Mouse (Mus musculus) E14TG2a.4 (cell line): Measurements from ENCODE around the gene Kat5.
A peak's percentile ranks its signal among the peaks of the same experiment; 100 is the strongest.

Experiments
- H3K27me3 ChIP-seq: 2 replicates; pipeline ENCODE4 v1.6.1; 2014; ENCODE audit warnings: low read length, control low read depth; ENCODE audit not compliant: insufficient read depth
- H3K36me3 ChIP-seq: 2 replicates; pipeline ENCODE4 v1.6.1; 2014; ENCODE audit warnings: low read length, control low read depth; ENCODE audit not compliant: insufficient read depth
- H3K4me1 ChIP-seq: replicated peaks from 2 replicates; pipeline ENCODE4 v1.6.1; 2014; ENCODE audit warnings: low read depth, low read length, control low read depth
- H3K4me3 ChIP-seq: replicated peaks from 2 replicates; pipeline ENCODE4 v1.5.1; 2014; ENCODE audit warnings: mild to moderate bottlenecking, low read length
- H3K9me3 ChIP-seq: 2 replicates; pipeline ENCODE4 v1.6.1; 2014; ENCODE audit warnings: low read length, control low read depth
- CTCF ChIP-seq: conservative IDR thresholded peaks from 2 replicates; pipeline ENCODE4 v1.5.1; 2014; ENCODE audit warnings: low read length
- NANOG ChIP-seq: IDR thresholded peaks from 2 replicates; pipeline ENCODE4 v1.6.1; 2014; ENCODE audit warnings: borderline replicate concordance, low read length, mixed read lengths
- POU5F1 ChIP-seq: IDR thresholded peaks from 2 replicates; pipeline ENCODE4 v1.6.1; 2014; ENCODE audit warnings: low read length, borderline replicate concordance

Gene Kat5

DNA sequence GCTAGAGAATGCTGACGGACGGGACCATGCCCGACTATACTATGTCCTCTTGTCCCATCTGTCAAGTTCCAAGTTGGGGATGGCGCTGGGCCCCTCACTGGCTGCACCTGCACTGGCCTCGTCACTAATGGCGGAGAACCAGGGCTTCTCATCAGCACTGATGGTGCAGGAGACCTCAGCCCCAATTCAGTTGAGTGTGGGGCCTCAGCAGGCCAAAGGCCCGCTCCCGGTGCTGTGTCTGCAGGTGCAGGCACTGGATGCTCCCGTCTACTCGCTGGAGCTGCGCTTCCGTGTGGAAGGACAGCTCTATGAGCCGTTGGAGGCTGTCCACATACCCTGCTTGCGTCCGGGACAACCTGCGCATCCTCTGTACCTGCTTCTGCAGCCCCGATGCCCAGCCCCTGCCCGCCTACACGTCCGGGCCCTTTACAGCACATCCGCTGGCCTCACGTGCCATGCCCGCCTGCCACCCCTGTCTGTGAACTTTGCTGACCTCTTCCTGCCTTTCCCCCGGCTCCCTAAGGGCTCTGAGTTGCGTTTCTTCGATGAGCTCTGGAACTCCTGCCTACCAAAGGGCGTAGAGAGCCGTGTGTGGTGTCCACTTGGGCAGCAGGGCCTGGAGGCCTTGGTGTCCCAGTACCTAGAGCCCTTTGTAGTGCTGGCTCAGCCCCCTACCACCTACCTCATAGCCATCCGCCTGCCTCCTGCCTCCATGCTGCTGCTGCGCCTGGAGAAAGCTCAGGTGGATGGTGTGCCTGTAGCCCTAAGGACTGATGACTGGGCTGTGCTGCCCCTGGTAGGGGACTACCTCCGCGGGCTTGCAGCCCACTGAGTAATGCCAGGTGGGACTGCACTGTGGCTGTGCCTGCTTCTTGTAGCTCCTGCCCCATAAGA lies 39.4 kb downstream of the Kat5 start:
- Histone ChIP-seq H3K4me1 (peaks cover 63% of the 10 kb centered on the region), H3K36me3 (peaks cover 24% of the 10 kb centered on the region), H3K27me3 (peaks cover 15% of the 10 kb centered on the region), H3K9me3 (no peaks in the 10 kb centered on the region), H3K4me3 (peak overlapping the region; percentile 91)
- TF ChIP-seq POU5F1 = no peak
- no peak for TF ChIP-seq CTCF
- TF ChIP-seq NANOG = no peak

DNA sequence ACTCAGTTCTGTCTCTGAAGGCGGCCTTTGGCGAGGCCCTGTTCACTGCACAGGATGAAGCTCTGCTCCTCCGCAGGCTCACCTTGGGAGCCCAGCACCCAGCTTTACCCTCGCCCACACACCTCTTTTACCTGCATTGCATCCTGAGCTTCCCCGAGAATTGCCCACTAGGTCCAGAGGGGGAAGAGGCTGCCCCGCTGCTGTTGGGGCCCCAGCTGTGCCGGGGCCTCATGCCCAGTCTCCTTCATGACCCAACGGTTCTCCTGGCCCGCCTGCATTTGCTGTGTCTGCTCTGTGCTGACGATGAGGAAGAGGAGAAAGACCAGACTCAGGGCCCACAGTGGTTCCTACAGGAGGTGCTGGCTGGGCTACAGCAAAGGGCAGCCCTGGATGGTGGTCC lies 40.5 kb downstream of the Kat5 start:
- Histone ChIP-seq H3K4me3 (peak overlapping the region; percentile 91), H3K9me3 (no peaks in the 10 kb centered on the region)

DNA sequence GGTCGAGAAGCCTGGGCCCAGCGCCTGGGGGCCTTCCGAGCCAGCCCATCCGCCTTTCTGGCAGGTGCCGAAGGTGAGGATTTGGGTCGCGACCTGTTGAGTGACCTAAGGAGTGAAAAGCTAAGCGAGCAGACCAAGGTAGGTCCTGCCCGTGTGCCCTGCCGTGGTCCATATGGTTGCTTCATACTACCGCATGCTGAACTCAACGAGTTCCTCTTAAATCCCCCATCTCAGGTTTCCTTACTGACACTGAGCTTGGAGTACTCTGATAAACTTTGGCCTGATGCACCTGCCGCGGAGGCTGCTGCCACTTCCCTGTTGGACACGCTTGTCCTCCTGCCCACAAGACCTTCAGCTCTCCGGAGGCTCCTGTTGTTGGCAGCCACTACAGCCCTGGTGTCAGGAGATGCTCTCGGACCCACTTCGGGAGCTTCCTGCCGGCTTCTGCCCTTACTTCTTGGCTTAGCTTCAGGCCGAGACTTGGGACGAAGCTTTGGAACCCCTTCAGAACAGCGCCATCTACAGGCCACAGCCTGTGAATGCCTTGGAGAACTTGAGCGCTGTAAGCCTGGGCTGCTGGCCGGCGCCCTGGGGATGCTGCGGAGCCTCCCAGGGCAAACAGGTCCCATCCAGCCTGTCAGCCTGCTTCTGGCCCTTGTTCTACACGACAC lies 41.4 kb downstream of the Kat5 start:
- Histone ChIP-seq H3K4me3 (peak overlapping the region; percentile 91), H3K4me1 (peaks cover 63% of the 10 kb centered on the region), H3K27me3 (peaks cover 35% of the 10 kb centered on the region), H3K36me3 (peaks cover 24% of the 10 kb centered on the region), H3K9me3 (no peaks in the 10 kb centered on the region)
- TF ChIP-seq CTCF (peak; percentile 74), NANOG (no peak)

More for the DNA sequence above, 40.5 kb downstream of the Kat5 start:
- TF ChIP-seq POU5F1 = no peak
- TF ChIP-seq CTCF = no peak
- TF ChIP-seq NANOG = no peak
- peaks cover 24% of the 10 kb centered on the region for H3K36me3 ChIP-seq
- H3K4me1 ChIP-seq = peaks cover 63% of the 10 kb centered on the region
- peaks cover 25% of the 10 kb centered on the region for H3K27me3 ChIP-seq

DNA sequence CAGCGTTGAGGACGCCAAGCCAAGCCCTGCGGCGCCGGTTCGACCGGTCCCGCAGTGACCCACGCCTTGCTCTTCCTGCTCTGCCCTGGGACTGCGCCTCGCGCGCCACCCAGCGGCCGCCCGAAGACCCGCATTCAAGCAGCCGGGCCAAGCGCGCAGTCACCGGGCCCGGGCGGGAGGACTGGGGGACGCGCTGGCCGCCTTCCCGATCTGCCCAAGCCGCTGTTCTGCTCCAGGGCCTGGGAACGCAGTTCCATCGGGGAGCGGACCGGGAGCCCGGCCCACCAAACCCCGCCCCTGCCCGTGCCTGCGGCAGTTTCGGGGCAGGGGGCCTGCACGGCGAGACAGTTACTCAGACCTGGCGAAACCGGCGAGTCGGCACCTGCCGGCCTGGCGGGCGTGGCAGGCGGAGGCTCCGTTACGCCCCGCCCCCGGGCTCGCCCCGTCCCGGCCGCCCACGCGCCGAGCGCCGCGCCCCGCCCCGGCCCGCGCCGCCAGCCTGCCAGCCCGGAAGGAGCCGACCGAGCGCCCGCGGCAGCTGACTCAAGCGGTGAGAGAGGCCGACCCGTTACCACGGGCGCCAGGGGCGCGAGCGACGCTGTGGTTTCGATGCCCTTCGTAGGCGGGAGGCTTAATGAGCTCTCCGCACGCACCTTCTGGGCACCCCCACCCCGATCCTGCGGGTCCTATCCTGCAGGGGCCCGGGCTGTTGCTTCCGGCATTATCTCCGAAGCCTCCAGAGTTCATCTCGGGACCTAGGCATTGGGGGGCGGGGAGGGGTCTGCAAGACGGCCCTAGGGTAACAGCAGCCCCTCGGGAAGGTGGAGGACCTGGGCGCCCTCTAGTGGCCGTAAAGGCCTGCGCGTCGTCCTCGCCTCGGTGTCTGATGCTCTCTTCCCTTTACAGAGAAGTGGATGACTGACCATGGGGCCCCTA lies 42.2 kb downstream of the Kat5 start, which contains the start of gene Ap5b1:
Ap5b1 (plus strand) TSS at position 492 of the 936 bp plus-strand sequence.
- peak within 1 kb of the TSS; percentile 91 for H3K4me3 ChIP-seq
- H3K27me3 ChIP-seq = peaks cover 43% of the 10 kb centered on the region
- H3K36me3 ChIP-seq = peaks cover 24% of the 10 kb centered on the region
- H3K9me3 ChIP-seq = no peaks in the 10 kb centered on the region
- H3K4me1 ChIP-seq = peaks cover 58% of the 10 kb centered on the region
- TF ChIP-seq NANOG = no peak
- no peak for TF ChIP-seq POU5F1
- TF ChIP-seq CTCF = peak; percentile 75

DNA sequence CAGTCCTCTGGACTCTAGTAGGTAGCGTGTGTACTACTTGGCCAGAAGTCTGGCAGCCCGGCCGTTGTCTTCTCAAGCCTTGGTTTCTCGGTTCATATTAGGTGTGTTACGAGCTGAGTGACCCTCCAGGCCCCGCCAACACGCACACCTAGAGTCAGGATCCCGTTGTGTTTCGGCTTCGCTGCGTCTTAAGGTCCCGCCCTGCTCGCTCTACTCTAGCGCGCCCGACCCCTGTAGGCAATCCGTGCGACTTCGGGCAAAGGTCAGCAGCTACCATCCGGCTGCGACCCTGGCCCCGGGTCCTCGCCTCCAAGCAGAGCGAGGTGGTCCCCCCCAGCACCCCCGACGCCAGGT lies 42.9 kb downstream of the Kat5 start:
- no peak; the same call in 1 of the 2 replicates for TF ChIP-seq CTCF
- no peak for TF ChIP-seq POU5F1
- TF ChIP-seq NANOG = no peak
- Histone ChIP-seq H3K4me1 (peaks cover 51% of the 10 kb centered on the region), H3K4me3 (peak overlapping the region; percentile 91), H3K27me3 (peaks cover 49% of the 10 kb centered on the region), H3K9me3 (no peaks in the 10 kb centered on the region), H3K36me3 (peaks cover 24% of the 10 kb centered on the region)

DNA sequence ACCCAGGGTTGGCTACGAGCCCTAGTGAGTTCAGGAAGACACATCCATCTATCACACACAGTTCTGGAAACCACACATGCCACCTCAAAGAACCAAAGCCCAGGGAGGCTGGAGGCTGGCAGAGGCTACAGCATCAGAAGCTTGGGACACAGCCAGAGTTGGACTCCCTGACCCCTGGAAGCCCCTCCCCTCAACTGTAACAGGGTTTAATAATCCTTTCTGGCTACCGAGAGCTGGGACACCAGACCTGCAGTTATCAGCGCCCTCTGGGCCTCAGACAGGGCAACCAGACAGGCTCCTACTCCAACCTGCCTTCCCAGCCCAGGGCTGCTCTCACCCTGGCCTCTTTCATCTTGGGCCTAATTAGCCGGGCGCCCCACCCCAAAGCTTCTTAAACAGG lies 43.7 kb downstream of the Kat5 start:
- Histone ChIP-seq H3K36me3 (peaks cover 24% of the 10 kb centered on the region), H3K9me3 (no peaks in the 10 kb centered on the region), H3K4me1 (peaks cover 50% of the 10 kb centered on the region), H3K4me3 (peak overlapping the region; percentile 91), H3K27me3 (peaks cover 57% of the 10 kb centered on the region)
- TF ChIP-seq NANOG (no peak), POU5F1 (no peak), CTCF (no peak)

DNA sequence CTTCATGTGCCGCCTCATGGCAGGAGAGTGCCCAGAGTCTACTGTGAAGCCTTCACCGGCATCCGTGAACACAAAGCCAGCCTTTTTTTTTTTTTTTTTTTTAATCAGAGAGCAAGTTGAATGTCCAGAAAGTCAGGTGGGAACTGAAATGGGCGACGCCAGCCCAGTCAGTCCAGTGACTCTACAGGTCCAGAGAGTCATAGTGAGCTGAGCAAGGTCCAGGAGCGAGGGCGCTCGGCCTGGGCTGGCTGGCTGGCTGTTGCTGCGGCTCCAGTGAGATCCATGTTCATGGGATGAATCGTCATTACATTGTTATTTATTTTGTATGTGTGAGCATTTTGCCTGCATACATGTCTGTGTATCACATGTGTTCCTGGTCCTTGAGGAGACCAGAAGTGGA lies 47.3 kb downstream of the Kat5 start:
- Histone ChIP-seq H3K4me3 (no peak overlapping the region), H3K27me3 (peaks cover 93% of the 10 kb centered on the region), H3K9me3 (no peaks in the 10 kb centered on the region), H3K4me1 (peaks cover 49% of the 10 kb centered on the region), H3K36me3 (no peaks in the 10 kb centered on the region)
- TF ChIP-seq NANOG (no peak), CTCF (no peak), POU5F1 (no peak)

DNA sequence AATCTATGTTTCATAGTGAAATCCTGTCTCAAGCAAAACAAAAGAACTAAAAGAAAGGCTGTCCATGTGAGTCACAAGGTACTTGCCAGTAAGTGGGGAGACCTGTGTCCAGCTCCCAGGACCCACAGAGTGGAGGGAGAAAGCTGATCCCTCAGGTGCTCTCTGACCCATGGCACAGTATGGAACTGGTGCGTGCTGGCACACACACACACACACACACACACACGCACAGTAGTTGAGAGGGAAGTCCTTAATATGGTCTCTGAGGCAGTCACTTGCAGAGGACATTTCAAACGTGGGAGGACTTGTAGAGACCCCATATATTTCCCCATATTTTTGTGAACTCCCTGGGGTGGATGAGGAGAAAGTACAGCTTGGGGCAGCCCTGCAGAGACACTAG lies 48.2 kb downstream of the Kat5 start:
- H3K36me3 ChIP-seq = no peaks in the 10 kb centered on the region
- H3K9me3 ChIP-seq = no peaks in the 10 kb centered on the region
- H3K4me3 ChIP-seq = no peak overlapping the region
- peaks cover 100% of the 10 kb centered on the region for H3K27me3 ChIP-seq
- H3K4me1 ChIP-seq = peaks cover 55% of the 10 kb centered on the region
- TF ChIP-seq CTCF (no peak), NANOG (no peak), POU5F1 (no peak)
